Mouse (Mus musculus): ENCODE results near the gene Rps6kl1. TPM values are rescaled to one million over a fixed set of nuclear protein-coding genes. Genes with fewer than 3 reads are reported as not detected.
A peak's percentile ranks its signal among the peaks of the same experiment; 100 is the strongest.
"Not testable (repeated sequence)": the region's sequence is repeated elsewhere in the genome, so short reads cannot be mapped to it uniquely, and the experiment has no call there.

Gene Rps6kl1
- polyA plus RNA-seq, 1 experiment: not detected

DNA sequence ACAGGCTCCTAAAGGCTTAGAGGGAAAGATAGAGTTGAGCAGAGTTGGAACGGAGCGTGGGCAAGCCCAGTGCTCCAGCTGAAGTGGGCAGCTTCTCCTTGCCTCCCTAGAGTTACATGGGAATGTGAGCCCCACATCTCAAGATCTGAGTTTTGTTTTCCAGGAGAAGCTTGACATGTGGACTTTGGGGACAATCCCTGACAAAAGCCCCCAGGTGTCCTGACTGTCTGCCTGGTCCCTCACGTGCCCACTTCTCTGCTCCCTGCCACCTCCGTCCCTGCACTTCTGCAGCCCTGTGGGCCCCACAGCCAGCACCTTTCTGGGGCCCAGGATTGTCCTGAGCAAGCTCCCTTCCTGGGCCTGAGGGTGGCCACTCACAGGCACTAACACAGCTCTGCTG lies 6.2 kb downstream of the Rps6kl1 start:
- TF ChIP-seq CTCF (IDR thresholded peaks at IDR 0.05; ENCODE audit: low read depth, low read length) (no peak), POLR2A (IDR thresholded peaks at IDR 0.05; ENCODE audit: borderline replicate concordance, low read depth, low read length) (no peak)
- Histone ChIP-seq H3K4me3 (ENCODE audit: insufficient read depth, low read length) (no peak overlapping the region), H3K4me1 (ENCODE audit: control insufficient read depth, insufficient read depth, low read length) (no peaks in the 10 kb centered on the region), H3K27ac (ENCODE audit: insufficient read depth, low read depth, low read length) (no peak overlapping the region)

DNA sequence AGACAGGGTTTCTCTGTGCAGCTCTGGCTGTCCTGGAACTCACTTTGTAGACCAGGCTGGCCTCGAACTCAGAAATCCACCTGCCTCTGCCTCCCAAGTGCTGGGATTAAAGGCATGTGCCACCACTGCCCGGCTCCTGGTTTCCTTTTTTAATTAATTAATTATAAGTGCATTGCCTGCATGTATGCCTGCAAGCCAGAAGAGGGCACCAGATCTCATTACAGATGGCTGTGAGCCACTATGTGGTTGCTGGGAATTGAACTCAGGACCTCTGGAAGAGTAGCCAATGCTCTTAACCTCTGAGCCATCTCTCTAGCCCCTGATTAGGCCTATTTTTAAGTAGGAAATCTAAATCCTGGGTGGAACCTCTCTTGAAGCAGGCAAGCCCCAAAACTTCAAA lies 6.8 kb downstream of the Rps6kl1 start:
- H3K4me3 ChIP-seq (ENCODE audit: insufficient read depth, low read length); H3K27ac ChIP-seq (ENCODE audit: insufficient read depth, low read depth, low read length); H3K4me1 ChIP-seq (ENCODE audit: control insufficient read depth, insufficient read depth, low read length): not testable (repeated sequence)

DNA sequence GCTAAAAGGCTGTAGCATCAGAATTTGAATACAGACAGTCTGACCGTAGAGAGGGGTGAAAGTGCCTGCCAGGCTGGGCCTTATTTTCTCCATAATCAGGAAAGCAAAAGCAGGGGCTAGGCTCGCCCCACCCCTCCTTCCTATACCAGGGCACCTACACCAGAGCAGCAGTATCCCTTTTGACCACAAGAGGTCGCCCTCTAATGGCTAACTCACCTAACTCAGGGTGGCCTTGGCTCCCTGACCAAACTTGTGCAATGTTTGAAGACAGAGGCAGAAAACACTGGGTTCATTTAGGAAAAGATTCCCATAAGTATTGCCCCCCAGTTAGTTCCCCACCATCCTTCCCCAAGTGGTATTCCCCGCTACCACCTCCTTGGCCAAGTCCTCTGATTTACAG lies 8.3 kb downstream of the Rps6kl1 start:
- Histone ChIP-seq H3K4me1 (ENCODE audit: control insufficient read depth, insufficient read depth, low read length) (no peaks in the 10 kb centered on the region), H3K27ac (ENCODE audit: insufficient read depth, low read depth, low read length) (no peak overlapping the region), H3K4me3 (ENCODE audit: insufficient read depth, low read length) (no peak overlapping the region)
- peak; percentile 94 for TF ChIP-seq CTCF (IDR thresholded peaks at IDR 0.05; ENCODE audit: low read depth, low read length)
- TF ChIP-seq POLR2A (IDR thresholded peaks at IDR 0.05; ENCODE audit: borderline replicate concordance, low read depth, low read length): no peak

DNA sequence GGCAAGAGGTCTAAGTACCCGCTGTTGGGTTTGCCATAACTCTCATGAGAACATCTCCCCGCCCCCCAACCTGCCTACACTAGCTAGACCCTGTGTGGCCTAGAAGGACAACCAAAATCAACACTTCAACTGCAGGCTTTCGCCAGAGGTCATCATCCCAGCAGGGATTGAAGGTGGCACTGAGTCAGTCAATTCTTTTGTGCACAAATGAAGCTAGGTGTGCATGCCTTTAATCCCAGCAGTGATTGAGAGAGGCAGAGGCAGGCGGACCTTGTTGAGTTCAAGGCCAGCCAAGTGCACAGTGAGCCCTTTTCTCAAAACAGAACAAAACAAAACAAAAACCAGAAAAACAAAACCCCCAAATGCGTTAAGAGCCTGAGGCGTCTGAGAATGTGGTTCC lies 10.0 kb downstream of the Rps6kl1 start:
- Histone ChIP-seq H3K4me3 (ENCODE audit: insufficient read depth, low read length) (no peak overlapping the region), H3K27ac (ENCODE audit: insufficient read depth, low read depth, low read length) (no peak overlapping the region), H3K4me1 (ENCODE audit: control insufficient read depth, insufficient read depth, low read length) (no peaks in the 10 kb centered on the region)
- TF ChIP-seq POLR2A (IDR thresholded peaks at IDR 0.05; ENCODE audit: borderline replicate concordance, low read depth, low read length): no peak
- TF ChIP-seq CTCF (IDR thresholded peaks at IDR 0.05; ENCODE audit: low read depth, low read length): no peak

DNA sequence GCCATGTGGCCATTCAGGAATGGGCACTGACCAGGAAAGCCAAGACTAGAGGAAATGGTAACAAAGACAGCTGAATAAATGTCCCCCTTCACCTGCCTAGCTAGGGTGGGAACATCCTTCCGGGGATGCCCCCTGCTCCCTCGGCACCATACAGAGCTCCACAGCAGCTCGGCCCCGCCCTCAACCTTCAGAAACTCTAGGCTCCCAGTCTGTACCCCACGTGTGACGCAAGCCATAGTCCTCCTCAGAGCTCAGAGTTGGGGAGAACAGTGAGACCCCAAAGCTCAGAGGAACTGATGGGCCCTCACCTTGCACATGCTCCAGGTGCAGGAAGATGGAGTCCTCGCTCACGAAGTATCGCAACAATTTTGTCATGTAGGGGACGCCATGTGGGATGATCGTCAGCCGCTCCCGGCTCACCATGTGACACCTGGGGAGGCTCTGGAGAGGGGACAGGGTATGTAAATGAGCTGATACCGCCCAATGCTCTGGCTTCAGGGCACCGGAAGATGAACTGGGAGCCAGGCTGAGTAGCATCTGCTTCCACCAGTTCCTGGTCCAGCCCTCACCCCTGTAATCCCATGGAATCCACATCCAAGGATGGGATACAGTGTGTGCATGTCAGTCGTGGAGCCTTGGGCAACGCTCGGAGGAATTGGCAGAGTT lies 10.9 kb downstream of the Rps6kl1 start:
- Histone ChIP-seq H3K4me1 (ENCODE audit: control insufficient read depth, insufficient read depth, low read length) (no peaks in the 10 kb centered on the region), H3K27ac (ENCODE audit: insufficient read depth, low read depth, low read length) (no peak overlapping the region), H3K4me3 (ENCODE audit: insufficient read depth, low read length) (no peak overlapping the region)
- TF ChIP-seq CTCF (IDR thresholded peaks at IDR 0.05; ENCODE audit: low read depth, low read length) (no peak), POLR2A (IDR thresholded peaks at IDR 0.05; ENCODE audit: borderline replicate concordance, low read depth, low read length) (no peak)

DNA sequence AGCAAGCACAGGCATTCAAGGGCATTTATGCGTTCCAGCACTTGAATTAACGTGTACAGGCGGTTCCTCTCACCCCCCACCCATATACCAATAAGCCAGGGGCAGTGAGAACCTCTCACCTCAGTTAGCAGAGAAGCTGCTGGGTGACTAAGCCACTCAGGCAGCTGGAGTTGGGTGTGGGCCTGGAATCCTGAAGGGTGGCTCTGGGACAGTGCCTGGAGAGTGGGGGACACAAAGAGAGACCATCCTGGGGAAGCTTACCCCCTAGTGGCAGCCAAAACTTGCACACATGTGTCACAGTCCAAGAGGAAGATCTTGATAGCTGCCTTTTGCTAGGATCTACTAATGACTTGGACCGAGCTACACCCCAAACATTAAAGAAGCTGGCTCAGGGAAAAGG lies 14.4 kb downstream of the Rps6kl1 start:
- Histone ChIP-seq H3K27ac (ENCODE audit: insufficient read depth, low read depth, low read length) (no peak overlapping the region), H3K4me3 (ENCODE audit: insufficient read depth, low read length) (no peak overlapping the region), H3K4me1 (ENCODE audit: control insufficient read depth, insufficient read depth, low read length) (no peaks in the 10 kb centered on the region)
- TF ChIP-seq CTCF (IDR thresholded peaks at IDR 0.05; ENCODE audit: low read depth, low read length): no peak
- no peak for TF ChIP-seq POLR2A (IDR thresholded peaks at IDR 0.05; ENCODE audit: borderline replicate concordance, low read depth, low read length)

DNA sequence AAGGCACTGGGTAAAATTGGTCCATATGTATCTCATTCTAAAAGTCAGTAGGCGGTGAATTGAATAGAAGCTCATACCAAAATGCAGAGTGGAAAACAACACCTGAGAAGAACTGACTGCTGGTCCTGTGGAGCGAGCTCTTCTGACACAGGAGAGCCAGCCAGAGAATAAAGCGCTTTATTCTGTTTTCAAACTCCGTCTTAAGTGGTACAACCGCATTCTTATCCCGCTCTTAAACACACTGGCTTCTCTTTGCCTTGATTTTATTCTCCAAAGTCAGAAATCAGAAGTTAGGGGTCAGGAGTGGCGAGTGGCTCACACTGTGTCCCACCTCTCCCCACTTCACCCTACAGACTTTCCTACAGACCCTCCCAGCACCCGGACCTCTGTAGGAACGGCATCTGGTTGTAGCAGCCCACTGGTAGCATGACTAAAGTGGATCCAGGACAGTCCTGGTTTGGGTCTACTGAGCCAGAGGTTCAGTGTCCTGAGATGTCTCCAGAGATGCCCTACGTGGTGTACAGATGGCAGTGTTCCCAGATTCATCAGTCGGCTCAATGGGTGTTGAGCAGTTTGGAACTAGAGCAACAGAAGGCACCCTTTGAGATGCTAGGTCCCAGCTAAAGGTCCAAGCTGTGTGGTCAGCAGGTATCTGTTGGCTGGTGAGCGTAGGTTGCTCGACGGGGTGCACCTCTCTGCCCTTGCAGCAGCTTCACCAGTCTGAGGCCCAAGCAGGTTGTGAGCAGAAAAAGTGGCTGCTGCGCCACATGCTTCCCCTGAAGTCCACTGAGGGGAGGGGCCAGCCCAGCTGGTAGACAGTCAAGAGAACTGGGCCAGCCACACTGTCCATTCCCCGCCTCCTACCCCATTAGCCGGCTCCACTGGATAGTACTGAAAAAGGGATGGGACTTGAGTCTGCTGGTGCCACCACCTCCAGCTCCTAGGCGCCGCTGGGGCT lies 15.3 kb downstream of the Rps6kl1 start:
- TF ChIP-seq CTCF (IDR thresholded peaks at IDR 0.05; ENCODE audit: low read depth, low read length) (no peak), POLR2A (IDR thresholded peaks at IDR 0.05; ENCODE audit: borderline replicate concordance, low read depth, low read length) (no peak)
- no peak overlapping the region for H3K27ac ChIP-seq (ENCODE audit: insufficient read depth, low read depth, low read length)
- no peak overlapping the region for H3K4me3 ChIP-seq (ENCODE audit: insufficient read depth, low read length)
- no peaks in the 10 kb centered on the region for H3K4me1 ChIP-seq (ENCODE audit: control insufficient read depth, insufficient read depth, low read length)

DNA sequence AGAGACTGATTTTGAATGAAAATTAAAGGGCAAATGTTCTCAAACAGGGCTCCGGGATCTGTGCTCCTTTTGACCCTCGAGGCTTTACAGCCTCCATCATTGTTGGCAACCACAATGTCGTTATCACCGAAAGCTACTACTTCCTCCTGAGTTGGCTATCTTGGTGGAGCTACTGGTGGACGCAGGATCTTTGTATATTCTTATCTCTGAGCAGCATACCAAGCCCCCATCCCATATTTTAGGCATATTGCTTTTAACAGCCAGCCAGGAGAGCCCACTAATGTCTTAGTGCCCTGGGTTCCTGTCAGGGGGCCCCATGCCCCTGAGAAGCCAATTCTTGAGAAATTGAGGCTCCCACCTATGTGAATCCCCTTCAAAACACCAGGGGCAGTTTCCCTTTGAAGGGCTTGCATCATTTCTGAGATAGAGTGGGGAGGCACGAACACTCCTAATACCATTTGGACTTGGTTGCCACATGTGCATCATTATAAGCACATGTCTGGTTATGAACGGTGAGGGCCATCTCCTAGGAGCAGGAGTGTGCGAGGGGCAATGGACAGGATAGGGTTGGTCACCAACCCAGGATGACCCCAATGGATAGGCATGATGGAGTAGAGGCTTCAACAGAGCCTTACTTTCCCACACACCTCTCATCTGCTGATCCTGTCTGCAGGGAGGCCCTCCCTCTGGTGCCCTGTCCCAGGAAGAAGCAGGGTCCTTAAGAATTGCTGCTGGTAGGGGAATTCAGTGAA lies 16.8 kb downstream of the Rps6kl1 start:
- no peak overlapping the region for H3K4me3 ChIP-seq (ENCODE audit: insufficient read depth, low read length)
- H3K4me1 ChIP-seq (ENCODE audit: control insufficient read depth, insufficient read depth, low read length): peaks cover 10% of the 10 kb centered on the region
- no peak for TF ChIP-seq CTCF (IDR thresholded peaks at IDR 0.05; ENCODE audit: low read depth, low read length)
- H3K27ac ChIP-seq (ENCODE audit: insufficient read depth, low read depth, low read length): no peak overlapping the region

DNA sequence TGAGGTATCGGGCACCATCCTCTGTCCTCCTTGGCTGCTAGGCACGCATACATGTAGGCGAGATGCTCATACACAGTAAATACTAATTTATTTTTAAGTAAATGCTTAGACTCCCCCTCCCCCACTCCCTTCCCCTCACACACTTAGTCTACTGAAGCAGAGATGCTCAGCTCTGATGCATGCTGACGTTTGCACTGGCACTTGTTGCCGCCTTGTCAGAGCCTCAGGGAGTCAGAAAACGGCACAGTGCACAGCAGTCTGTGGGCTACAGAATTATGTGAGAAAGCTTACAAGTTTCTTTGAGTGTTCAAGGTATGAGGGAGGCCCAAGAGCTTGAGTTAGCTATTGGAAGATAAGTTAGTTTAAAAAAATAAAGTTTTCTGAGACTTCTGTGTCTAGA lies 19.7 kb downstream of the Rps6kl1 start:
- H3K27ac ChIP-seq (ENCODE audit: insufficient read depth, low read depth, low read length): no peak overlapping the region
- H3K4me1 ChIP-seq (ENCODE audit: control insufficient read depth, insufficient read depth, low read length): peaks cover 23% of the 10 kb centered on the region
- H3K4me3 ChIP-seq (ENCODE audit: insufficient read depth, low read length): no peak overlapping the region
- no peak for TF ChIP-seq POLR2A (IDR thresholded peaks at IDR 0.05; ENCODE audit: borderline replicate concordance, low read depth, low read length)
- TF ChIP-seq CTCF (IDR thresholded peaks at IDR 0.05; ENCODE audit: low read depth, low read length): no peak

All from bone marrow macrophage, adult 2 months (primary cell).